Mouse (Mus musculus) neural tube, embryonic 11.5 days (tissue): ENCODE measurements around the gene Mmd. TPM values are rescaled to one million over a fixed set of nuclear protein-coding genes. Genes with fewer than 3 reads are reported as not detected.

Source experiments
- ATAC-seq: fragments of 200-750 bp; cut with Nextera tagmentation; 2 replicates; pipeline ENCODE4 v1.8.0; 2017; ENCODE audit warnings: moderate number of reproducible peaks, mild to moderate bottlenecking, moderate TSS enrichment, moderate library complexity; ENCODE audit not compliant: insufficient read depth, low FRiP score, low TSS enrichment
- DNase-seq: peaks from one replicate; pipeline ENCODE4 v3.0.0-alpha.2; 2015; ENCODE audit warnings: low spot score
- H3K27ac ChIP-seq: fragments of 300-500 bp; sonication (generic); 2 replicates; pipeline ENCODE4 v1.5.1; 2014; ENCODE audit warnings: low read depth, mild to moderate bottlenecking, low read length
- H3K27me3 ChIP-seq: fragments of 300-500 bp; sonication (generic); 2 replicates; pipeline ENCODE4 v1.6.1; 2014; ENCODE audit warnings: mild to moderate bottlenecking, low read length, mixed read lengths; ENCODE audit not compliant: control insufficient read depth, insufficient read depth
- H3K36me3 ChIP-seq: fragments of 300-500 bp; sonication (generic); 2 replicates; pipeline ENCODE4 v1.6.1; 2014; ENCODE audit warnings: mild to moderate bottlenecking, low read length, moderate library complexity, mixed read lengths; ENCODE audit not compliant: control insufficient read depth, insufficient read depth
- H3K4me1 ChIP-seq: fragments of 300-500 bp; sonication (generic); 2 replicates; pipeline ENCODE4 v1.6.1; 2014; ENCODE audit warnings: low read length, mixed read lengths; ENCODE audit not compliant: control insufficient read depth, insufficient read depth
- H3K4me2 ChIP-seq: fragments of 300-500 bp; sonication (generic); 2 replicates; pipeline ENCODE4 v1.6.1; 2014; ENCODE audit warnings: low read depth, mild to moderate bottlenecking, moderate library complexity
- H3K4me3 ChIP-seq: fragments of 300-500 bp; sonication (generic); 2 replicates; pipeline ENCODE4 v1.5.1; 2014; ENCODE audit warnings: low read depth, low read length
- H3K9ac ChIP-seq: fragments of 300-500 bp; sonication (generic); 2 replicates; pipeline ENCODE4 v1.6.1; 2014; ENCODE audit warnings: mild to moderate bottlenecking, low read length
- H3K9me3 ChIP-seq: fragments of 300-500 bp; sonication (generic); 2 replicates; pipeline ENCODE4 v1.6.1; 2016; ENCODE audit warnings: low read length; ENCODE audit not compliant: control insufficient read depth
- WGBS: fragments of 180-500 bp; shearing (Covaris S2); extraction: QIAGEN DNeasy Blood & Tissue Kit; methylation state at CpG from one replicate; pipeline ENCODE4 v1.1.7; 2014; 5-methylcytosine and 5-hydroxymethylcytosine counted together
- polyA plus RNA-seq: library from polyadenylated mRNA; unstranded; fragments of >200 nt; fragmentation: Nextera tagmentation; extraction: Ambion mirVana; gene quantifications from 2 replicates; pipeline ENCODE4 v1.2.1, GENCODE M21; 2014

Mmd gene
- polyA plus RNA-seq, 1 experiment from 2014 or later = 51.6 TPM

GRCm38 (mm10) chr11:90243300-90243699 is 6.0 kb upstream of the Mmd start:
- Histone ChIP-seq H3K9ac (no peak overlapping the region), H3K9me3 (no peaks in the 10 kb centered on the region), H3K36me3 (no peaks in the 10 kb centered on the region), H3K4me2 (no peak overlapping the region), H3K4me3 (no peak overlapping the region), H3K27me3 (no peaks in the 10 kb centered on the region), H3K27ac (no peak overlapping the region), H3K4me1 (no peaks in the 10 kb centered on the region)
- ATAC-seq = no peak
- DNase-seq = no peak
- WGBS = 96% methylated on average over 2 of the region's 2 CpGs

- Histone ChIP-seq H3K27ac (no peak overlapping the region), H3K36me3 (no peaks in the 10 kb centered on the region), H3K9me3 (no peaks in the 10 kb centered on the region), H3K27me3 (no peaks in the 10 kb centered on the region), H3K9ac (no peak overlapping the region), H3K4me1 (no peaks in the 10 kb centered on the region; the same call in 1 of the 2 replicates), H3K4me2 (no peak overlapping the region), H3K4me3 (no peak overlapping the region)
- no peak for DNase-seq
- no peak for ATAC-seq
- WGBS = 87% methylated on average over 6 of the region's 6 CpGs
These were observed 3.6 kb upstream of the Mmd start for GRCm38 (mm10) chr11:90245630-90246029.

- Histone ChIP-seq H3K4me3 (no peak overlapping the region), H3K27me3 (no peaks in the 10 kb centered on the region), H3K27ac (no peak overlapping the region), H3K9me3 (no peaks in the 10 kb centered on the region), H3K4me2 (no peak overlapping the region), H3K36me3 (no peaks in the 10 kb centered on the region), H3K4me1 (no peaks in the 10 kb centered on the region; the same call in 1 of the 2 replicates), H3K9ac (no peak overlapping the region)
- ATAC-seq (no peak), DNase-seq (no peak)
- 82% methylated on average over 4 of the region's 4 CpGs for WGBS
These were observed 2.6 kb upstream of the Mmd start for GRCm38 (mm10) chr11:90246676-90247075.

GRCm38 (mm10) chr11:90247793-90248192 is 1.5 kb upstream of the Mmd start:
- no peaks in the 10 kb centered on the region; the same call in 1 of the 2 replicates for H3K4me1 ChIP-seq
- H3K27ac ChIP-seq = no peak overlapping the region
- no peaks in the 10 kb centered on the region for H3K36me3 ChIP-seq
- WGBS = 70% methylated on average over 4 of the region's 4 CpGs
- H3K4me3 ChIP-seq = no peak overlapping the region
- H3K9me3 ChIP-seq = no peaks in the 10 kb centered on the region
- DNase-seq = no peak
- ATAC-seq = no peak
- H3K4me2 ChIP-seq = no peak overlapping the region
- H3K9ac ChIP-seq = no peak overlapping the region
- H3K27me3 ChIP-seq = no peaks in the 10 kb centered on the region

DNA sequence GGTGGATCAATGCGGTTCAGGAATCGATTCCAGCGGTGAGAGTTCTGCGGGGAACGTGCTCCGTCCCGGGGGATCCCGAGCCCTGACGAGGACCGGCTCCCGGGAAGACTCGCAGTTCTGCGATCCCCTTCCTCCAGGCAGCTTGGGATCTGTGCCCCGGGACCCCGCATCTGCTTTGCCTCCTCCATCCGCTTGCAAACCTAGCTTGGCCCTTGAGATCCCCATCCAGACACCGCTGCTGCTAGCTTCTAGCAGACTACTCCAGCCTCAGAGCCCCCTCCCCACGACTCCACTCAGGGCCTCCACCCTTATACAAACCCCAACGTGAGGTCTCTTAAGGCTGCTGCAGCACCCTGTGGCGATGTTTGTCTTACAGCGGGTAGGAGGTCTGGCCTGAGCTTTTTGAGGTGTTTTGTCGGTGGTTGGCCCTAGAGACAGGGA is 465 bp downstream of the Mmd start:
- no peaks in the 10 kb centered on the region for H3K9me3 ChIP-seq
- under 1% methylated on average over 22 of the region's 22 CpGs for WGBS
- H3K36me3 ChIP-seq = no peaks in the 10 kb centered on the region
- ATAC-seq (peak; percentile 62; the same call in 1 of the 2 replicates), DNase-seq (no peak)
- H3K4me1 ChIP-seq = no peaks in the 10 kb centered on the region; the same call in 1 of the 2 replicates
- H3K4me3 ChIP-seq = peak overlapping the region; percentile 65
- peak overlapping the region; percentile 73 for H3K9ac ChIP-seq
- no peaks in the 10 kb centered on the region for H3K27me3 ChIP-seq
- peak overlapping the region; percentile 49 for H3K27ac ChIP-seq
- peak overlapping the region; percentile 55 for H3K4me2 ChIP-seq

- no peak for DNase-seq
- no peak for ATAC-seq
- H3K4me1 ChIP-seq = no peaks in the 10 kb centered on the region; the same call in 1 of the 2 replicates
- H3K9me3 ChIP-seq = no peaks in the 10 kb centered on the region
- H3K27ac ChIP-seq = no peak overlapping the region
- H3K4me3 ChIP-seq = peak overlapping the region; percentile 65
- H3K27me3 ChIP-seq = no peaks in the 10 kb centered on the region
- WGBS = 2% methylated on average over 9 of the region's 9 CpGs
- H3K36me3 ChIP-seq = no peaks in the 10 kb centered on the region
- peak overlapping the region; percentile 73 for H3K9ac ChIP-seq
- peak overlapping the region; percentile 55 for H3K4me2 ChIP-seq
These were observed 933 bp downstream of the Mmd start for GRCm38 (mm10) chr11:90250189-90250588.

- H3K4me1 ChIP-seq = no peaks in the 10 kb centered on the region; the same call in 1 of the 2 replicates
- ATAC-seq (no peak), DNase-seq (no peak)
- peak overlapping the region; percentile 55 for H3K4me2 ChIP-seq
- no peak overlapping the region for H3K27ac ChIP-seq
- H3K27me3 ChIP-seq = no peaks in the 10 kb centered on the region
- H3K36me3 ChIP-seq = no peaks in the 10 kb centered on the region
- 82% methylated on average over 7 of the region's 7 CpGs for WGBS
- peak overlapping the region; percentile 65 for H3K4me3 ChIP-seq
- no peaks in the 10 kb centered on the region for H3K9me3 ChIP-seq
- H3K9ac ChIP-seq = peak overlapping the region; percentile 73
These were observed 1.5 kb downstream of the Mmd start for GRCm38 (mm10) chr11:90250730-90251129.

DNA sequence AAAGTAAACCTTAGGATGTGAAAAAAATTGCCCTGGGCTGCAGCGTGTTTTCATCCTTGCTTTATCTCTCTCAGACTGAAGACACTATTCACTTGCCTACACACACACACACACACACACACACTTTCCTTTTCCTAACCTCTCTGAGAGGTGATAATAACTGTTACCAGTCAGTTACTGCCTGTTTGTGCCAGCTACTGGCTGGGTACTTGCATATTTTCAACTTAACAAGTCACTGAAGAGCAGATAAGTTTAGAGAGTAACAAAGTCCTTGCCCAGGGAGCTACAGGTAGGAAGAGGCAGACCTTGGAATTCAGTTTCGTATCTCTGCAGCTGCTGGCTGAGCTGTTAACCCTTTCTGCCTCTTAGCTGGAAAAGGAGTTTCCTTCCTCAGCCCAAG is 2.7 kb downstream of the Mmd start:
- no peak overlapping the region for H3K4me3 ChIP-seq
- ATAC-seq (no peak), DNase-seq (no peak)
- H3K27me3 ChIP-seq = no peaks in the 10 kb centered on the region
- WGBS = 53% methylated on average over 2 of the region's 2 CpGs
- H3K9ac ChIP-seq = no peak overlapping the region
- H3K27ac ChIP-seq = no peak overlapping the region
- no peaks in the 10 kb centered on the region; the same call in 1 of the 2 replicates for H3K4me1 ChIP-seq
- H3K9me3 ChIP-seq = no peaks in the 10 kb centered on the region
- H3K4me2 ChIP-seq = no peak overlapping the region
- H3K36me3 ChIP-seq = no peaks in the 10 kb centered on the region

DNA sequence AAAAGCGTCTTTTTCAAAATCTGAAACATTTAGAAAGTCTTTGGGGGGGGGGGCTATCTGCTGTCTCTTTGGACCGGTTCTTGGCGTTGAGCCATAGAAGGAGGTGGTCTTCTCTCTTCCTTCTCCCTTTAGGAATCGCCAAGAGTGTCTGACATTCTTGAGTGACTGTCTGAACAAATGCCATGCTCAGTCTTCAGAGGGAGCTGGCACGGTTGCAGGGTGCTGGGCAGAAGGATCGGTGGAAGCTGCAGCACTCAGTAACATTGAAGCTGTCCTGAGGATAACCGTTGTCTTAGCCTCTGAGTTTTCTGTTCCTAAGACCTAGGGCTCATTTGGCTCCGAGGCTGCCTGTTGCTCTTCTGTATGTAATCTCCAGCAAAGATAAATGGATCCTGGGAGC is 3.1 kb downstream of the Mmd start:
- Histone ChIP-seq H3K27ac (no peak overlapping the region), H3K9ac (no peak overlapping the region), H3K4me3 (no peak overlapping the region), H3K4me2 (no peak overlapping the region), H3K36me3 (no peaks in the 10 kb centered on the region), H3K9me3 (no peaks in the 10 kb centered on the region), H3K27me3 (no peaks in the 10 kb centered on the region), H3K4me1 (no peaks in the 10 kb centered on the region; the same call in 1 of the 2 replicates)
- ATAC-seq = no peak
- DNase-seq = no peak
- WGBS = 87% methylated on average over 8 of the region's 8 CpGs
